Mouse (Mus musculus): ENCODE results near the gene Atox1. TPM values are rescaled to one million over a fixed set of nuclear protein-coding genes. Genes with fewer than 3 reads are reported as not detected.
A peak's percentile ranks its signal among the peaks of the same experiment; 100 is the strongest.
"Not testable (repeated sequence)": the region's sequence is repeated elsewhere in the genome, so short reads cannot be mapped to it uniquely, and the experiment has no call there.

Atox1 gene
- polyA plus RNA-seq, 1 experiment from 2014 or later, result 507 TPM

GRCm38 (mm10) chr11:55415731-55416130, 45.3 kb downstream of the Atox1 start:
- H3K4me3 ChIP-seq (ENCODE audit: low read depth, low read length); H3K9me3 ChIP-seq (ENCODE audit: control insufficient read depth, low read depth, low read length); H3K27ac ChIP-seq (ENCODE audit: low read length); ATAC-seq (ENCODE audit: insufficient number of reproducible peaks, insufficient read depth, low FRiP score, low read depth); H3K27me3 ChIP-seq (ENCODE audit: control insufficient read depth, insufficient read depth, low read length); H3K36me3 ChIP-seq (ENCODE audit: control insufficient read depth, insufficient read depth, low read length); H3K9ac ChIP-seq (replicated peaks; ENCODE audit: low read depth, low read length): not testable (repeated sequence)
- peaks cover 44% of the 10 kb centered on the region for H3K4me1 ChIP-seq (ENCODE audit: control insufficient read depth, insufficient read depth, low read length)
- peak overlapping the region; percentile 63; the same call in 1 of the 2 replicates for H3K4me2 ChIP-seq (replicated peaks; ENCODE audit: low read depth, low read length)
- WGBS, result 75% methylated on average over 6 of the region's 6 CpGs

DNA sequence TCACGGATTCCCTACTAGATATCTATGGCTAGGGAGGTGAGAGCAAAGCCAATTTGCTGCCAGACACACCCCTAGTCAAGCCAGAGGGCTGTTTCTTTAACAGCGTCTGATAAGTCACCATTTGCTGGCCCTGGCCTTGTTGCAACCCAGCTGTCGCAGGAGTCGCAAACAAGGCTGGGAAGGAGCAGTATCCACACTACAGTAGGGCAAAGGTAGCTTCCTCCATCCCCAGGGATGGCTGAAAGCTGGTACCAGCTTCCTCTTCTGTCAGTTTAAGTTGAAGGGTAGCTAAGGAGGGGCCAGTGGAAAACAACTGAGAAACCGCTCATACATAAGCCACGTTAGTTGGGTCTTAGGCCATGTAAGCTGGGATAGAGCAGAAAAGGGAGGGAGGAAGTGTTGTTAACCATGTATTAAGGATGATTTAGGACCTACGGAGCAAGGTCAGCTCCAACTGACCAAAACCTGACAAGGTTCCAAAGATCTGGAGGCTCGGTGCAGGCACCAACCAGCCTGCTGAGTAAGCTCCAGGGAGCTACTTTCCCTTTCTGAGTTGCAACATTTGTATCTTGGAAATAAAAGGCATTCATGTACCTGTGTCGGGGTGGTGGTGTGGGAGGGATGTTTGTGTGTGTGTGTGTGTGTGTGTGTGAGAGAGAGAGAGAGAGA, 45.9 kb downstream of the Atox1 start:
- Histone ChIP-seq H3K9me3 (ENCODE audit: control insufficient read depth, low read depth, low read length) (no peaks in the 10 kb centered on the region), H3K27ac (ENCODE audit: low read length) (peak overlapping the region; percentile 64; the same call in 1 of the 2 replicates), H3K9ac (replicated peaks; ENCODE audit: low read depth, low read length) (no peak overlapping the region), H3K4me3 (ENCODE audit: low read depth, low read length) (peak overlapping the region; percentile 12; the same call in 1 of the 2 replicates), H3K36me3 (ENCODE audit: control insufficient read depth, insufficient read depth, low read length) (peaks cover 4% of the 10 kb centered on the region; the same call in 1 of the 2 replicates), H3K4me1 (ENCODE audit: control insufficient read depth, insufficient read depth, low read length) (peaks cover 44% of the 10 kb centered on the region), H3K4me2 (replicated peaks; ENCODE audit: low read depth, low read length) (peak overlapping the region; percentile 29; the same call in 1 of the 2 replicates), H3K27me3 (ENCODE audit: control insufficient read depth, insufficient read depth, low read length) (no peaks in the 10 kb centered on the region)
- WGBS, result 32% methylated on average over 9 of the region's 9 CpGs
- ATAC-seq (ENCODE audit: insufficient number of reproducible peaks, insufficient read depth, low FRiP score, low read depth), result no peak

DNA sequence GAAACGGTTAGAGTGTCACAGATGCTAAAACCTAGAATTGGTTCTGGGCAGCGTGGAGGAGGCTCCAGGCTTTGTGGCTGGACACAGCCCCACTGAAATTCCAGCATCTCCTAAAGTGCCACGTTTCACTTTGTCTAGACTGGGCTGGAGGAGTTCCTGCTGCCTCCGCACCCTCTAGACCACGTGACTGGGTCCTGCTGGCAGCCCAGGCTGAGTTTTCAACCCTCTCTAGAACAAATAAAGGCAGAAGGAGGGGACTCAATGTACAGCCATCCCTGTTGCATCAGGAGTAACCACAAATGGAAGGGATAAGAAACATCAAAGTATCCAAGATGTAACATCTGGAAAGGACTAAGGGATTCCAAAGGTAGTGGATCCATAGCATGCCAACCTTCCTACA, 46.7 kb downstream of the Atox1 start:
- 60% methylated on average over 5 of the region's 5 CpGs for WGBS
- Histone ChIP-seq H3K36me3 (ENCODE audit: control insufficient read depth, insufficient read depth, low read length) (peaks cover 12% of the 10 kb centered on the region), H3K4me2 (replicated peaks; ENCODE audit: low read depth, low read length) (peak overlapping the region; percentile 29; the same call in 1 of the 2 replicates), H3K9me3 (ENCODE audit: control insufficient read depth, low read depth, low read length) (no peaks in the 10 kb centered on the region), H3K4me1 (ENCODE audit: control insufficient read depth, insufficient read depth, low read length) (peaks cover 40% of the 10 kb centered on the region), H3K27me3 (ENCODE audit: control insufficient read depth, insufficient read depth, low read length) (no peaks in the 10 kb centered on the region), H3K27ac (ENCODE audit: low read length) (no peak overlapping the region), H3K9ac (replicated peaks; ENCODE audit: low read depth, low read length) (no peak overlapping the region), H3K4me3 (ENCODE audit: low read depth, low read length) (no peak overlapping the region)
- ATAC-seq (ENCODE audit: insufficient number of reproducible peaks, insufficient read depth, low FRiP score, low read depth), result no peak

DNA sequence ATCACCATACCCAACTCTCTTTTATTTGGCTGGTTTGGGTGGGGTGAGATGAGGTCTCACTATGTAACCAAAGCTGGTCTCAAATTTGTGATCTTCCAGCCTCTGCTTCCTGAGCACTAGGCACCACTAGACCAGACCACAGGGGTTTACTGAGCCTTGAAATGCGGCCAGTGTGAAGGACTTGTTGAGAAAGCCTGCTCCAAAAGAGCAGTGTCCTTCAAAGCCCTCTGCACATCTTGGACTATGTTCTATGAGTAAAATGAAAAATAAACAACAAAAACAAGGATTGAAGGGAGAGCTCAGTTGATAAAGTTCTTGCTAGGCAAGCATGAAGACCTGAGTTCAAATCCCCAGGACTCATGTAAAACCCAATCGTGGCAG, 47.6 kb downstream of the Atox1 start:
- 97% methylated on average over 2 of the region's 2 CpGs for WGBS
- peaks cover 21% of the 10 kb centered on the region for H3K36me3 ChIP-seq (ENCODE audit: control insufficient read depth, insufficient read depth, low read length)
- peaks cover 40% of the 10 kb centered on the region for H3K4me1 ChIP-seq (ENCODE audit: control insufficient read depth, insufficient read depth, low read length)
- H3K27ac ChIP-seq (ENCODE audit: low read length), result no peak overlapping the region
- no peak overlapping the region for H3K4me3 ChIP-seq (ENCODE audit: low read depth, low read length)
- H3K9ac ChIP-seq (replicated peaks; ENCODE audit: low read depth, low read length), result no peak overlapping the region
- no peak overlapping the region for H3K4me2 ChIP-seq (replicated peaks; ENCODE audit: low read depth, low read length)
- no peaks in the 10 kb centered on the region for H3K27me3 ChIP-seq (ENCODE audit: control insufficient read depth, insufficient read depth, low read length)
- ATAC-seq (ENCODE audit: insufficient number of reproducible peaks, insufficient read depth, low FRiP score, low read depth), result no peak
- no peaks in the 10 kb centered on the region for H3K9me3 ChIP-seq (ENCODE audit: control insufficient read depth, low read depth, low read length)

DNA sequence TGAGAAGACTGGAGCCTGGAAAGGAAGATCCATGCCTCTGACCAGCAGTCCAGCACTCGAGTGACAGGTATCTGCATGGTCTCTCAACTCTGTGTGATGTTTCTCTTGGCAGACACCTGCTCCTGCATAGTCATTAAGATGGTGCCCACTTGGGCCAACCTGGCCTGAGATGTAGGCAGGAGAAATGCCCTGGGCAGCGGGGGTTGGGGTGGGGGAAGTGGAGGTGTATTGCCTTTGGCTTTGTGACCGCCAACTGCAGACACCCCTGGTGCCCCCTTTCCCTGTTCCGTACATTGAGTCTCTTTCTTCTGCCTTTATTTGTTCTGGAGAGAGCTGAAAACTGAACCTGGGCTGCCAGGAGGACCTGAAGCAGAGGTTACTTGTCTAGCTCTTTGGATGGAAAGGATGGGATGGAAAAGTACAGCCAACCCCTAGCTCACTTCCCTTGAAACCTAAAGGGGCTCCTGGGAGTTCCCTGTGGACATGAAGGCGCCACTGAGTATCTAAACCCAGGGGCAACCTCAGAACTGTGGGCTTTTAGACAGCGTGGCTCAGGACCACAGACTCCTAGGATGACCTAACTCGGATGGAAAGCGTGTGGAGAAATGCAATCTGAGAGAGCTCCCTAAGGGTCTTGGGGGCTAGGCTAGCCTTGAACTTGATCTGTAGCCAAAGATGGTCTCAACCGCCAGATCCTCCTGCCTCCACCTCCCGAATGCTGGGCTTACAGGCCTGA, 48.2 kb downstream of the Atox1 start:
- ATAC-seq (ENCODE audit: insufficient number of reproducible peaks, insufficient read depth, low FRiP score, low read depth), result no peak
- H3K36me3 ChIP-seq (ENCODE audit: control insufficient read depth, insufficient read depth, low read length), result peaks cover 26% of the 10 kb centered on the region
- no peaks in the 10 kb centered on the region for H3K27me3 ChIP-seq (ENCODE audit: control insufficient read depth, insufficient read depth, low read length)
- no peak overlapping the region for H3K4me3 ChIP-seq (ENCODE audit: low read depth, low read length)
- H3K9me3 ChIP-seq (ENCODE audit: control insufficient read depth, low read depth, low read length), result no peaks in the 10 kb centered on the region
- peak overlapping the region; percentile 24 for H3K27ac ChIP-seq (ENCODE audit: low read length)
- H3K4me1 ChIP-seq (ENCODE audit: control insufficient read depth, insufficient read depth, low read length), result peaks cover 40% of the 10 kb centered on the region
- H3K4me2 ChIP-seq (replicated peaks; ENCODE audit: low read depth, low read length), result no peak overlapping the region
- 95% methylated on average over 10 of the region's 10 CpGs for WGBS
- H3K9ac ChIP-seq (replicated peaks; ENCODE audit: low read depth, low read length), result no peak overlapping the region

DNA sequence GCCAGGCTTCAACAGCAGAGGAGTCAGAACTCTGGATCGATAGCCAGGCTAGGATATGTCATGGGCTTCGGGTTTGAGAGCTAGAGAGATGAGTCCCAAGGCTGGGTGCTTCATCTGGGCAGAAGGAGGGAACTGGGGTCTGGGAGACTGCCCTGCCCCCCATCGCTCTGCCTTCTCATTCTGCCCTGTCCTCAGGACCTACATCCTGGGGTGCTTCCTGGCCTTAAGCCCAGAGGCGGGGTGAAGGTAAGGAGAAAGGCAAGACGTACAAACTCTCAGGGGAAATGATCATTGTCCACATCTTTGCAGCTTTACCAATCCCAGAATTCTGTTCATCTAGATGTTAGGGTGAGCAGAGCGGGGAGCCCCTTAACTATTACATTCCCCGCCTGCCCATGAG, 49.0 kb downstream of the Atox1 start:
- ATAC-seq (ENCODE audit: insufficient number of reproducible peaks, insufficient read depth, low FRiP score, low read depth), result no peak
- Histone ChIP-seq H3K4me1 (ENCODE audit: control insufficient read depth, insufficient read depth, low read length) (peaks cover 40% of the 10 kb centered on the region), H3K9me3 (ENCODE audit: control insufficient read depth, low read depth, low read length) (no peaks in the 10 kb centered on the region), H3K4me3 (ENCODE audit: low read depth, low read length) (no peak overlapping the region), H3K9ac (replicated peaks; ENCODE audit: low read depth, low read length) (no peak overlapping the region), H3K27ac (ENCODE audit: low read length) (peak overlapping the region; percentile 44; the same call in 1 of the 2 replicates), H3K36me3 (ENCODE audit: control insufficient read depth, insufficient read depth, low read length) (peaks cover 33% of the 10 kb centered on the region), H3K4me2 (replicated peaks; ENCODE audit: low read depth, low read length) (no peak overlapping the region), H3K27me3 (ENCODE audit: control insufficient read depth, insufficient read depth, low read length) (no peaks in the 10 kb centered on the region)
- 70% methylated on average over 7 of the region's 7 CpGs for WGBS

DNA sequence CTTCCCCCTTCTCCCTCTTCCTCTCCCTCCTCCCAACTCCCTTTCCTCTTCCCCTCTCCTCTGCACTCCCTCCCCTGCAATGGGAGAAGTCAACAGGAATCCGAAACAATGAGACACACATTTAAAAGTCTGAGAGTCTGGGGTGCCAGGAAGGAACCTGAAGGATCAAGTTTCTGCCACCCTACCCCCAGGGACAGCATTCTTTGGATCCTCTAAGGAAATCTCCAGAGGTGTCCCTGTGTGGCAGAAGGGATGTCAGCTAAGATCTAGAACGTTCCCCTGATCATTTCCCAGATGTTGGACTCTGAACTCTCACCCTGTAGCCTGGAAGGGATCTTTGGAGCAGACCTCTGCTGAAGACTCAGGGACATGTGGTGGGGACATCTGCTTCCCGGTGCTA, 50.5 kb downstream of the Atox1 start:
- ATAC-seq (ENCODE audit: insufficient number of reproducible peaks, insufficient read depth, low FRiP score, low read depth), result no peak
- no peak overlapping the region for H3K9ac ChIP-seq (replicated peaks; ENCODE audit: low read depth, low read length)
- H3K36me3 ChIP-seq (ENCODE audit: control insufficient read depth, insufficient read depth, low read length), result peaks cover 47% of the 10 kb centered on the region
- H3K9me3 ChIP-seq (ENCODE audit: control insufficient read depth, low read depth, low read length), result no peaks in the 10 kb centered on the region
- H3K27ac ChIP-seq (ENCODE audit: low read length), result peak overlapping the region; percentile 62; the same call in 1 of the 2 replicates
- WGBS, result 48% methylated on average over 3 of the region's 3 CpGs
- H3K4me2 ChIP-seq (replicated peaks; ENCODE audit: low read depth, low read length), result no peak overlapping the region
- peaks cover 30% of the 10 kb centered on the region for H3K4me1 ChIP-seq (ENCODE audit: control insufficient read depth, insufficient read depth, low read length)
- no peaks in the 10 kb centered on the region for H3K27me3 ChIP-seq (ENCODE audit: control insufficient read depth, insufficient read depth, low read length)
- H3K4me3 ChIP-seq (ENCODE audit: low read depth, low read length), result no peak overlapping the region

DNA sequence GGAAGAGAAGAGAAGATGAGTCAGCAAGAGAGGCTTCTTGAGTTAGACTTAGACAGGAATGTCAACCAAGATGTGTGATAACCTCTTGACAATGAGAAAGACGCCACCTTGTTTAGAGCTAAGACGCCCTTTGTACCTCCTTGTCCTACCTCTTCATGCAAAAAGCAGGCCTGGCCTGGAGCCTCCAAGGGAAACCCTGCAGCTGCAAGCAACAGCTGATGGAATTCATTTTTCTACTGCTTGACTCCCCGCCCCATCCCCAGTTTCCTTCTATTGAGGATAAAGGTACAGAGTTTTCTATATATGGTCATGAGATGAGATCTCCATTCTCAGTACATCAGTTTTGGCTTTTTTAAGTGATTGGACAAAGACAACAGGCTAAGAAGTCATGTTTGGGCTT, 51.0 kb downstream of the Atox1 start:
- Histone ChIP-seq H3K27ac (ENCODE audit: low read length) (peak overlapping the region; percentile 62; the same call in 1 of the 2 replicates), H3K9me3 (ENCODE audit: control insufficient read depth, low read depth, low read length) (no peaks in the 10 kb centered on the region), H3K27me3 (ENCODE audit: control insufficient read depth, insufficient read depth, low read length) (no peaks in the 10 kb centered on the region), H3K4me3 (ENCODE audit: low read depth, low read length) (no peak overlapping the region), H3K4me1 (ENCODE audit: control insufficient read depth, insufficient read depth, low read length) (peaks cover 26% of the 10 kb centered on the region), H3K36me3 (ENCODE audit: control insufficient read depth, insufficient read depth, low read length) (peaks cover 52% of the 10 kb centered on the region), H3K9ac (replicated peaks; ENCODE audit: low read depth, low read length) (no peak overlapping the region), H3K4me2 (replicated peaks; ENCODE audit: low read depth, low read length) (no peak overlapping the region)
- 66% methylated on average over 3 of the region's 3 CpGs for WGBS
- ATAC-seq (ENCODE audit: insufficient number of reproducible peaks, insufficient read depth, low FRiP score, low read depth), result no peak
